Mouse (Mus musculus): ENCODE measurements around the gene Fam161a.

- TF ChIP-seq CTCF (IDR thresholded peaks at IDR 0.05; ENCODE audit: borderline replicate concordance, insufficient read depth, low read length) (no peak), POLR2A (IDR thresholded peaks at IDR 0.05; ENCODE audit: low read depth, low read length) (no peak)
These were observed 45.0 kb downstream of the Fam161a start for GRCm38 (mm10) chr11:23052353-23052752.
